Mouse (Mus musculus) forebrain, postnatal 0 days (tissue): Measurements from ENCODE around the gene Opn5. TPM values are rescaled to one million over a fixed set of nuclear protein-coding genes. Genes with fewer than 3 reads are reported as not detected.

Experiments used
- ATAC-seq: fragments of 200-750 bp; cut with Nextera tagmentation; 2 replicates; pipeline ENCODE4 v1.8.0; 2017; ENCODE audit warnings: mild to moderate bottlenecking, moderate library complexity
- DNase-seq: peaks from one replicate; pipeline ENCODE4 v3.0.0-alpha.2; 2015
- H3K27ac ChIP-seq: fragments of 300-500 bp; sonication (generic); 2 replicates; pipeline ENCODE4 v1.5.1; 2014; ENCODE audit warnings: low read depth, mild to moderate bottlenecking, antibody characterized with exemption, low read length, moderate library complexity, mixed read lengths
- H3K27me3 ChIP-seq: fragments of 300-500 bp; sonication (generic); 2 replicates; pipeline ENCODE4 v1.6.1; 2014; ENCODE audit warnings: mild to moderate bottlenecking, low read length, mixed read lengths; ENCODE audit not compliant: insufficient read depth
- H3K36me3 ChIP-seq: fragments of 300-500 bp; sonication (generic); 2 replicates; pipeline ENCODE4 v1.6.1; 2014; ENCODE audit warnings: mild to moderate bottlenecking, moderate library complexity; ENCODE audit not compliant: insufficient read depth
- H3K4me1 ChIP-seq: fragments of 300-500 bp; sonication (generic); 2 replicates; pipeline ENCODE4 v1.6.1; 2014; ENCODE audit warnings: antibody characterized with exemption; ENCODE audit not compliant: insufficient read depth
- H3K4me2 ChIP-seq: fragments of 300-500 bp; sonication (generic); 2 replicates; pipeline ENCODE4 v1.6.1; 2014; ENCODE audit warnings: low read depth, mild to moderate bottlenecking, moderate library complexity
- H3K4me3 ChIP-seq: fragments of 300-500 bp; sonication (generic); 2 replicates; pipeline ENCODE4 v1.5.1; 2014; ENCODE audit warnings: low read depth, low read length, mixed read lengths
- H3K9ac ChIP-seq: fragments of 300-500 bp; sonication (generic); 2 replicates; pipeline ENCODE4 v1.6.1; 2014; ENCODE audit warnings: mild to moderate bottlenecking
- H3K9me3 ChIP-seq: fragments of 300-500 bp; sonication (generic); 2 replicates; pipeline ENCODE4 v1.6.1; 2016; ENCODE audit warnings: low read length
- CTCF ChIP-seq: sonication (generic); IDR thresholded peaks from 2 replicates; pipeline ENCODE4 v1.5.1; 2016; ENCODE audit warnings: antibody characterized with exemption, control low read depth, low read depth
- WGBS: fragments of 180-500 bp; shearing (Covaris S2); extraction: QIAGEN DNeasy Blood & Tissue Kit; methylation state at CpG from one replicate; pipeline ENCODE4 v1.1.7; 2014; 5-methylcytosine and 5-hydroxymethylcytosine counted together
- polyA plus RNA-seq: library from polyadenylated mRNA; unstranded; fragments of >200 nt; fragmentation: Nextera tagmentation; extraction: Ambion mirVana; gene quantifications from 2 replicates; pipeline ENCODE4 v1.2.1, GENCODE M21; 2015
- total RNA-seq: library from RNA; depleted of rRNA; stranded (reverse); fragments of >200 nt; gene quantifications from 2 replicates; pipeline ENCODE4 v1.2.3, GENCODE M21; 2014

Opn5 gene
- total and polyA plus RNA-seq, 2 experiments from 2014 or later = 0.10 to 0.14 TPM

DNA sequence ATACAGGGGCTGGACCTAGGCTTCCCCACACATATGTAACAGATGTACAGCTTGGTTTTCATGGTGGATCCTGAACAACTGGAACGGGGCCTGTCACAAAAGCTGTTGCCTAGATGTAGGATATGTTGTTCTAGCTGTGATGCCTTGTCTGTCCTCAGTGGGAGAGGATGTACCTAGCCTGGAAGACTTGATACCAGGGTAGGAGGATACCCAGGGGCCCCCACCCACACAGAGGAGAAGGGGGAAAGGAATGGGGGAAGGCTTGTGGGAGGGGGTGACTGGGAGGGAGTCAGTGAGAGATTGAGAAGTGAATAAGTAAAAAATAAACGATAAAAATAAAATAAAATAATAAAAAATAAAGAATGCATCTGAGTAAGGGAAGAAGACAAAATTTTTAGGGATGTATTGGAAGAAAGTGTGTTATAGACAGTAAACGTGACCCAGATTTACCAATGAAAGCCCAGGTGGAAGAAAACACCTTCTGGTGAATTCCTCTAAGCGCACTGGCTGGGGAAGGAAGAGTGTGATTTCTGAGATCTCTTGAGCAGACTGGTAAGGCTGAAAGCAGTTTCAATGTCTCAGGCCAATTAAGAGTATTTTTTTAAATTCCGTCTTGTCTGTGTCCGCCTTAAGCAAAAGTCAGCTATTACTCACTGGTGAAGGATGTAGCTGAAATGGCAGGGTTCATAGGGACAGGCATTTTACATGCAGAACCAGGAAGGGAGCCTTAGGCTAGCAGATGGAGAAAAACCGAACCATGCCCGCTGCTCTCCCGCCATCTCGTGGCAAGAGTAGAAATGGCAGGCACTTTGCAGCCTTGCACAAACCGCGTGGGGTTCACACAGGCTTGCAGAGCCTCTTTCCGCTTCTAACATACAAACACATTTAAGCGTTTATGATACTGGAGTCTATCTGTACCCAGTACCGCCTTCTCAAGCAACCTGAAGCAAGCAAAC lies 8.1 kb downstream of the Opn5 start:
- DNase-seq (peak; percentile 94), ATAC-seq (peak; percentile 98)
- Histone ChIP-seq H3K4me3 (no peak overlapping the region), H3K4me1 (no peaks in the 10 kb centered on the region), H3K4me2 (no peak overlapping the region), H3K36me3 (no peaks in the 10 kb centered on the region), H3K27me3 (no peaks in the 10 kb centered on the region), H3K27ac (no peak overlapping the region), H3K9me3 (no peaks in the 10 kb centered on the region), H3K9ac (no peak overlapping the region)
- TF ChIP-seq CTCF = peak; percentile 99
- 25% methylated on average over 15 of the region's 15 CpGs for WGBS

DNA sequence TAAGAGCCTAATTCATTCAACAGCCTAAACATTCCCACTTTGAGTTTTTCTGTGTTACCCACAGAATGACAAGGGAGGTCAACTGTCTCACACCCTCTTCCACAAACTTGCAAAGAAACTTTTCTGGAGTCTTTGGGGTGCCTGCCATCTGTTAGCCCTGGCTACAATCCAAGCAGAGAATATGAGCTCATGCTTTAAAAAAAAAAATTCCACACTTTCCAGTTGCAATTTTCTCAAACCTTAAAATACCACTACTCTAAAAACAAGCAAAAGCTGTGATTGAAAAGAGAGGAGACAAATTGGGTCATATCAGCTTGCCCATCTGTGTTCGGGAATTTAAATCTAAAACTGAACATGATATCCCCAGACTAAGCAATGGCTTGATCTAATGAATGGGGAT lies 24.7 kb downstream of the Opn5 start:
- ATAC-seq (peak; percentile 20; the same call in 1 of the 2 replicates), DNase-seq (peak; percentile 40)
- H3K4me3 ChIP-seq = no peak overlapping the region
- WGBS = 65% methylated on average over 1 of the region's 1 CpGs
- H3K27ac ChIP-seq = no peak overlapping the region
- no peaks in the 10 kb centered on the region for H3K9me3 ChIP-seq
- H3K4me2 ChIP-seq = no peak overlapping the region
- H3K27me3 ChIP-seq = no peaks in the 10 kb centered on the region
- H3K9ac ChIP-seq = no peak overlapping the region
- TF ChIP-seq CTCF = no peak
- no peaks in the 10 kb centered on the region for H3K36me3 ChIP-seq
- H3K4me1 ChIP-seq = no peaks in the 10 kb centered on the region

DNA sequence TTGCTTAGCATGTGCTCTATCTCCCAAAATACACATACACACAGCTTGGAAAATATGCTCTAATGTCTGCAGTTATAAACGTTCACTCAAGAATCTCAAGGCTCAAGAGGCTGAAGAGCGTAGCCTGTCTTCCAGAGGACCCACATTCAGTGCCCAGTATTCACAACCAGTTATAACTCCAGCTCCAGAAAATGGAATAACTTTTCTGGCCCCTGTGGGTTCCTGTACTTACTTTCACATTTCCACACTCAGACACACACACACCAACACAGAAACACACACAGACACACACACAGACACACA lies 28.2 kb downstream of the Opn5 start:
- no peak for ATAC-seq
- no peak for DNase-seq
- Histone ChIP-seq H3K4me3 (no peak overlapping the region), H3K36me3 (no peaks in the 10 kb centered on the region), H3K27ac (no peak overlapping the region), H3K9me3 (no peaks in the 10 kb centered on the region), H3K9ac (no peak overlapping the region), H3K4me2 (no peak overlapping the region), H3K27me3 (no peaks in the 10 kb centered on the region), H3K4me1 (no peaks in the 10 kb centered on the region)
- no peak for TF ChIP-seq CTCF
- WGBS = 69% methylated on average over 2 of the region's 2 CpGs

DNA sequence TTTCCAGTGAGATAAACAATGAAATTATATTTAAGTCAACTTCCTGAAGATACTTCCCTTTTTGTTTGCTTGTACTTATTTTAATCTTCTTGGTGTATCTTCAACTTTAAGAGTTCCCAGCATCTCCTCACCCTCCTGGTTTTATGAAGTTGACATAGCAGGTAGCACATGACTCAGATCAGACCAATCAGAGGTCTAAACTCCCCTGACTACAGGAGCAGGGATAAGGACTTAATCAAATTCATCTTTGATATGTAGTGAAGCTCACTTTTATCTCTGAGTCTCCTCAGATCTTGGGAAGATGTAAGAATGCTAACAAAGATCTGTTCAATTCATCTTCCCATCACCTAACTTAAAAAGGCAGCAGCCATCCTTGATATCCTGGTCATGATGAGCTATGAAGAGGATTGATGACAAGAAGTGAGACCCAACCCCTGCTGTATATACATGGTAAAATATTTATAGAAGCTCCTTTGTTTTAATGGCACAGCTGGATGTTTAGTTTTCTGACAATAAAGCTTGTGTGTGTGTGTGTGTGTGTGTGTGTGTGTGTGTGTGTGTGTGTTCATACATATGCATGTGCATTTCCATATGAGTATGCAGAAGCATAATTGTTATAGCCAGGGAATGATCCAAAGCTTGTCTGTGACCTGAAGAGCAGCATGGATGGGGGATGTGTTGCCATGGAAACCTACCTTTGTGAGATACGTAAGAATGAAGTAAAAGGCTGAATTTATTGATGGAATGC lies 28.7 kb downstream of the Opn5 start:
- peak; percentile 71 for ATAC-seq
- Histone ChIP-seq H3K4me2 (no peak overlapping the region), H3K27me3 (no peaks in the 10 kb centered on the region), H3K9me3 (no peaks in the 10 kb centered on the region), H3K4me1 (no peaks in the 10 kb centered on the region), H3K27ac (no peak overlapping the region), H3K9ac (no peak overlapping the region), H3K4me3 (no peak overlapping the region), H3K36me3 (no peaks in the 10 kb centered on the region)
- TF ChIP-seq CTCF = no peak
- WGBS = 9% methylated on average over 1 of the region's 1 CpGs
- DNase-seq = peak; percentile 45

DNA sequence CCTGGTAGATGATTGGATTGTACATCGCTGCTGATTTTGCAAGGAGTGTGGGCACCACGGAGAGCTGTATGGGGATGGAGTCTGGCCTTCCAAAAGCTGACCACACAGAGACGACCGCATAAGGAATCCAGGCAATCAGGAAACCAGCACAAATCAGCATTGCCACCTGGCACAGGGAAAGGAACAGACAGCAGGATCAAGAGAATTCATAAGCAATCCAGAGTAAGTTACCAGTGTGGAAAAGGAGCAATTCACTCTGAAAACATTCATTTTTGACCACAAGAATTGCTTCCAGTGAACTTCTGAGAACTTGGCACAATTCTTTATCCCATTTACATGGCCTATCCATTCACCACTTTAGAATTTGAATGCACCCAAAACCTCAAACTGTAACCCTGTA lies 30.6 kb downstream of the Opn5 start:
- WGBS = 66% methylated on average over 4 of the region's 4 CpGs
- no peak overlapping the region for H3K4me2 ChIP-seq
- no peak for DNase-seq
- no peak for ATAC-seq
- H3K27ac ChIP-seq = no peak overlapping the region
- no peak overlapping the region for H3K9ac ChIP-seq
- no peaks in the 10 kb centered on the region for H3K36me3 ChIP-seq
- H3K4me3 ChIP-seq = no peak overlapping the region
- no peaks in the 10 kb centered on the region for H3K27me3 ChIP-seq
- H3K9me3 ChIP-seq = no peaks in the 10 kb centered on the region
- no peak for TF ChIP-seq CTCF
- no peaks in the 10 kb centered on the region for H3K4me1 ChIP-seq

DNA sequence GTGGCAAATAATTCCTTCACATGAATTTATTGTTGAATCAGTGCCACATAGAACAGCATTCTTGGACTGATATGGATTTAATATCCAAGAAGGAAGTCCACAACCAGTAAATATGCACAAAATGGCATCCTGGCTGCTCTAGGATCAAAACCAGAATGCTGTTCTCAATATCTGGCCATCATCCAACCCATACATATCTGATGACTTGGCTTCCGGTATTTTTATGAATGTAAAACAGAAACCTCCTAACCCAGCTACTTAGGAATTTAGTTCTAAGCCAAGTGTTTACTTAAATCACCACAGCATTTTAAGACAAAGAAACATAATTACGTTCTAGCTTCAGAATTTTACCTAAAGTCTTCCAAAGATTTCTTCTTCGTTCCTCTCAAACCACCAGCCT lies 31.0 kb downstream of the Opn5 start:
- DNase-seq = no peak
- TF ChIP-seq CTCF = no peak
- 72% methylated on average over 3 of the region's 3 CpGs for WGBS

DNA sequence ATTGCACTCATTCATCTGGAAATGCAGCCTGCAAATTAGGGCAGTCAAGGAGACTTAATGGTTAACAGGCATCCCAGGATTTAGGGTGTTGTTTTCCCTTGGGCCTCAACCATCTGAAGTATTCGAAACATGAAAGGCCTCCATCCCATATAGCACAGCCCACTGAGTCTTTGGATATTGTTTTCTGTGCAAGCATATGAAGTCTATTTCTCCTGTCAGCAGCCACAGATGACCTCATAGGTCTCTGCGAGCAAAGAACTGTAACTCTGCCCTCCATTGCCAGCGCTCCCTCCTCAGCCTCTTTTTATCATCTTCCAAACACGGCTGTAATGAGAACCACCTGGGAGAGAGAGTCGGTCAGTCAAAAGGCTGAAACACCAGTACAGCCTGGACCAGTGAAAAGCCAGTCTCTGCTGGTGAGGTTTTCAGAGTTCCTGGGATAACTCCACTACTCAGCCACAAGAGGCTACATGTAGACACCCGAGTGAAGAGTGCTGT lies 34.5 kb downstream of the Opn5 start:
- Histone ChIP-seq H3K4me3 (no peak overlapping the region), H3K36me3 (no peaks in the 10 kb centered on the region), H3K4me1 (no peaks in the 10 kb centered on the region), H3K27ac (no peak overlapping the region), H3K27me3 (no peaks in the 10 kb centered on the region), H3K9me3 (no peaks in the 10 kb centered on the region), H3K4me2 (no peak overlapping the region), H3K9ac (no peak overlapping the region)
- 11% methylated on average over 6 of the region's 6 CpGs for WGBS
- DNase-seq = no peak
- TF ChIP-seq CTCF = no peak
- ATAC-seq = peak; percentile 34; the same call in 1 of the 2 replicates

More for the DNA sequence above, 31.0 kb downstream of the Opn5 start:
- H3K4me3 ChIP-seq = no peak overlapping the region
- no peak overlapping the region for H3K27ac ChIP-seq
- H3K4me1 ChIP-seq = no peaks in the 10 kb centered on the region
- H3K9ac ChIP-seq = no peak overlapping the region
- no peak for ATAC-seq
- H3K4me2 ChIP-seq = no peak overlapping the region
- no peaks in the 10 kb centered on the region for H3K27me3 ChIP-seq
- no peaks in the 10 kb centered on the region for H3K9me3 ChIP-seq
- H3K36me3 ChIP-seq = no peaks in the 10 kb centered on the region
